ENCODE assay signal across 21 mouse cellular contexts in the genomic region with DNA sequence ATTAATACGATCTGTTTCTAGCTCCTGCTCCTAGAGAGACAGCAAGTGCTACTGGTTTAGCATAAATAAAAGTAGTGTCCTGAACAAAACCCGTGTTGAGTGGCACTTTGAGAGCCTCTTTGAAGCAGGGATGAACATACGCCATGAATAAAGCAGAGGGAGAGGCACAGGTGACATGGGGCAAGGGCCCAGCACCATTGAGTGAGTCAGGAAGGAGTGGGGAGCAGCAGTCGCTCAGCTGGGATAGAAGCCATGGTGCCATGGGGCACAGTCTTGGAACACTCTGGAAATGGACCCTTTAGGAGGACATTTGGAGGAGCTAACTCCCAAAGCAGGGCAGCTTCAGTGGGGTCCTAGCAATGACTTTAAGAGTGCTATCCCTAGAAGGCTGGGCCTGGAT.
A peak's percentile ranks its signal among the peaks of the same experiment; 100 is the strongest.
DNase-seq lines count a peak whose midpoint lies in the region; ATAC-seq lines count a peak whose summit lies in the region.
"Had no signal": no experiment of that assay in that cellular context is flagged by ENCODE, and none has a peak within 500 bp of the region (broad histone marks: within the 10 kb centered on the region; RNA-seq: fewer than 3 reads in every experiment).

No protein-coding gene starts in this region.

- DNase-seq in forebrain, embryonic 11.5 days (ENCODE audit: low spot score): no peak
- DNase-seq in left cerebral cortex, postnatal 4 days: no peak
- DNase-seq in layer of hippocampus, adult 11-12 months (ENCODE audit: low spot score): no peak
- DNase-seq in lung, postnatal 10 days: no peak
- DNase-seq: adrenal gland, postnatal 14 days; cerebellum, adult 11 months; cerebellum, postnatal 14 days; kidney, adult 11 months; layer of hippocampus, postnatal 36 days; liver; liver, postnatal 0 days; lung, postnatal 14 days; right cerebral cortex, adult 18-20 months; thymus, postnatal 14 days had no signal

- no peak overlapping the region for H3K9ac ChIP-seq in forebrain, embryonic 11.5 days (ENCODE audit: low read length)
- no peak overlapping the region for H3K9ac ChIP-seq in forebrain, embryonic 15.5 days (replicated peaks)
- H3K9ac ChIP-seq in embryonic facial prominence, embryonic 13.5 days: no peak overlapping the region
- H3K9ac ChIP-seq in hindbrain, embryonic 15.5 days: no peak overlapping the region
- H3K9ac ChIP-seq in midbrain, embryonic 15.5 days: no peak overlapping the region
- H3K9ac ChIP-seq: liver, postnatal 0 days had no signal

- intact Hi-C loops in left cerebral cortex, postnatal 4 days (cut with DNase I): no loop called here

- H3K4me3 ChIP-seq in forebrain, embryonic 11.5 days (ENCODE audit: low read depth, low read length): no peak overlapping the region
- no peak overlapping the region for H3K4me3 ChIP-seq in forebrain, embryonic 15.5 days
- H3K4me3 ChIP-seq in embryonic facial prominence, embryonic 13.5 days: no peak overlapping the region
- H3K4me3 ChIP-seq in hindbrain, embryonic 15.5 days: no peak overlapping the region
- H3K4me3 ChIP-seq in midbrain, embryonic 15.5 days: no peak overlapping the region
- H3K4me3 ChIP-seq: myocyte had no signal

- H3K9me3 ChIP-seq in forebrain, embryonic 11.5 days (ENCODE audit: control insufficient read depth, low read length): no peaks in the 10 kb centered on the region
- no peaks in the 10 kb centered on the region for H3K9me3 ChIP-seq in forebrain, embryonic 15.5 days
- no peaks in the 10 kb centered on the region for H3K9me3 ChIP-seq in embryonic facial prominence, embryonic 13.5 days
- H3K9me3 ChIP-seq in hindbrain, embryonic 15.5 days: no peaks in the 10 kb centered on the region
- H3K9me3 ChIP-seq in midbrain, embryonic 15.5 days: no peaks in the 10 kb centered on the region
- H3K9me3 ChIP-seq: G1E had no signal

- 58% methylated on average over 4 of the region's 4 CpGs for WGBS in forebrain, embryonic 11.5 days
- WGBS in forebrain, embryonic 15.5 days: 38% methylated on average over 4 of the region's 4 CpGs
- WGBS in embryonic facial prominence, embryonic 13.5 days: 49% methylated on average over 4 of the region's 4 CpGs
- WGBS in hindbrain, embryonic 15.5 days: 46% methylated on average over 4 of the region's 4 CpGs
- WGBS in midbrain, embryonic 15.5 days: 36% methylated on average over 4 of the region's 4 CpGs

- no peaks in the 10 kb centered on the region; the same call in 1 of the 2 replicates for H3K4me1 ChIP-seq in forebrain, embryonic 11.5 days (replicated peaks; ENCODE audit: control insufficient read depth, insufficient read depth, low read length)
- peaks cover 15% of the 10 kb centered on the region for H3K4me1 ChIP-seq in forebrain, embryonic 15.5 days
- H3K4me1 ChIP-seq in embryonic facial prominence, embryonic 13.5 days: peaks cover 29% of the 10 kb centered on the region
- H3K4me1 ChIP-seq in hindbrain, embryonic 15.5 days (replicated peaks): peaks cover 35% of the 10 kb centered on the region
- H3K4me1 ChIP-seq in midbrain, embryonic 15.5 days: peaks cover 39% of the 10 kb centered on the region

- no peak for ATAC-seq in forebrain, embryonic 11.5 days (replicated peaks; ENCODE audit: low FRiP score)
- ATAC-seq in forebrain, embryonic 15.5 days (replicated peaks): no peak
- no peak for ATAC-seq in embryonic facial prominence, embryonic 13.5 days (ENCODE audit: insufficient number of reproducible peaks, insufficient read depth, low FRiP score, low TSS enrichment, low read depth)
- ATAC-seq in hindbrain, embryonic 15.5 days (ENCODE audit: low FRiP score, low read depth): peak; percentile 38; the same call in 1 of the 2 replicates
- ATAC-seq in midbrain, embryonic 15.5 days (replicated peaks): peak; percentile 47
- ATAC-seq: activated CD4-positive, CD25-positive, alpha-beta regulatory T cell, adult 4 months; liver, postnatal 0 days had no signal

- 0 out of 2 replicates have a peak overlapping the region, but pooled peaks have one; percentile 20 for H3K27ac ChIP-seq in forebrain, embryonic 11.5 days (ENCODE audit: low read depth, low read length)
- H3K27ac ChIP-seq in forebrain, embryonic 15.5 days (replicated peaks): no peak overlapping the region
- 0 out of 2 replicates have a peak overlapping the region, but pooled peaks have one; percentile 44 for H3K27ac ChIP-seq in embryonic facial prominence, embryonic 13.5 days
- H3K27ac ChIP-seq in hindbrain, embryonic 15.5 days (replicated peaks): peak overlapping the region; percentile 73
- H3K27ac ChIP-seq in midbrain, embryonic 15.5 days: peak overlapping the region; percentile 73

- no peaks in the 10 kb centered on the region for H3K27me3 ChIP-seq in forebrain, embryonic 11.5 days (ENCODE audit: control insufficient read depth, insufficient read depth, low read length)
- no peaks in the 10 kb centered on the region for H3K27me3 ChIP-seq in forebrain, embryonic 15.5 days
- H3K27me3 ChIP-seq in embryonic facial prominence, embryonic 13.5 days: no peaks in the 10 kb centered on the region
- no peaks in the 10 kb centered on the region for H3K27me3 ChIP-seq in hindbrain, embryonic 15.5 days
- H3K27me3 ChIP-seq in midbrain, embryonic 15.5 days (replicated peaks): no peaks in the 10 kb centered on the region

- no peaks in the 10 kb centered on the region for H3K36me3 ChIP-seq in forebrain, embryonic 11.5 days (ENCODE audit: control insufficient read depth, insufficient read depth, low read length)
- H3K36me3 ChIP-seq in forebrain, embryonic 15.5 days: no peaks in the 10 kb centered on the region
- H3K36me3 ChIP-seq in embryonic facial prominence, embryonic 13.5 days: no peaks in the 10 kb centered on the region
- no peaks in the 10 kb centered on the region for H3K36me3 ChIP-seq in hindbrain, embryonic 15.5 days
- no peaks in the 10 kb centered on the region for H3K36me3 ChIP-seq in midbrain, embryonic 15.5 days (replicated peaks)
- H3K36me3 ChIP-seq: G1E had no signal

- no peak overlapping the region for H3K4me2 ChIP-seq in forebrain, embryonic 11.5 days (ENCODE audit: low read depth, low read length, severe bottlenecking)
- no peak overlapping the region for H3K4me2 ChIP-seq in forebrain, embryonic 15.5 days (replicated peaks)
- no peak overlapping the region for H3K4me2 ChIP-seq in embryonic facial prominence, embryonic 13.5 days
- H3K4me2 ChIP-seq in hindbrain, embryonic 15.5 days: no peak overlapping the region
- H3K4me2 ChIP-seq in midbrain, embryonic 15.5 days: no peak overlapping the region

Comparison
In these comparisons a context has a peak if more than half of its experiments do, and no peak if none do; other contexts are left out.
1. ATAC-seq: peak in hindbrain, embryonic 15.5 days (single experiment) and midbrain, embryonic 15.5 days (single experiment); none in forebrain, embryonic 11.5 days (single experiment), forebrain, embryonic 15.5 days (single experiment) and embryonic facial prominence, embryonic 13.5 days (single experiment).